8 mouse cellular contexts compared by ENCODE assay signal in genomic region chr10:120616406-120617015, GRCm38 (mm10).
DNase-seq lines count a peak whose midpoint lies in the region; ATAC-seq lines count a peak whose summit lies in the region.

No protein-coding gene starts in this region.

- peak; percentile 10 for DNase-seq in lung, postnatal 25 days (ENCODE audit: low spot score)
- DNase-seq in lung, postnatal 10 days = no peak
- DNase-seq in brain, adult 2 months (ENCODE audit: low read depth, low spot score) = peak; percentile 33
- peak; percentile 48 to 59 for DNase-seq in thymus, postnatal 36 days
- DNase-seq in MN1 (ENCODE audit: low spot score) = no peak
- no peak for DNase-seq in heart, adult 11 months
- no peak for DNase-seq in cerebellum, adult 9-11 months

- peak; percentile 59; the same call in 1 of the 2 replicates for ATAC-seq in monocyte, adult 5-6 weeks (replicated peaks; ENCODE audit: insufficient number of reproducible peaks, low FRiP score, low TSS enrichment, poor library complexity, severe bottlenecking)

Comparison
In these comparisons a context has a peak if more than half of its experiments do, and no peak if none do; other contexts are left out.
1. DNase-seq: peak in lung, postnatal 25 days (single experiment), brain, adult 2 months (single experiment) and thymus, postnatal 36 days (2 of 2); none in lung, postnatal 10 days (single experiment), MN1 (single experiment), heart, adult 11 months (single experiment) and cerebellum, adult 9-11 months (single experiment).